Mouse (Mus musculus) heart, postnatal 14 days (tissue): Measurements from ENCODE around the gene Wdfy3. TPM values are rescaled to one million over a fixed set of nuclear protein-coding genes. Genes with fewer than 3 reads are reported as not detected.

Experiments used
- DNase-seq, 2 experiments: peaks; one replicate each; pipeline ENCODE4 v3.0.0; 2021 to 2022
- intact Hi-C: fragments of 180-260 bp; cut with DNase I; formaldehyde crosslinking; loops from one replicate; pipeline ENCODE4 v1.15.1; 2025
- total RNA-seq, 2 experiments: library from RNA; stranded (reverse); gene quantifications; 2 replicates each; pipeline ENCODE4 v1.2.3; 2021

The Wdfy3 gene
- total RNA-seq, 2 experiments from 2014 or later = 39.4 TPM

DNA sequence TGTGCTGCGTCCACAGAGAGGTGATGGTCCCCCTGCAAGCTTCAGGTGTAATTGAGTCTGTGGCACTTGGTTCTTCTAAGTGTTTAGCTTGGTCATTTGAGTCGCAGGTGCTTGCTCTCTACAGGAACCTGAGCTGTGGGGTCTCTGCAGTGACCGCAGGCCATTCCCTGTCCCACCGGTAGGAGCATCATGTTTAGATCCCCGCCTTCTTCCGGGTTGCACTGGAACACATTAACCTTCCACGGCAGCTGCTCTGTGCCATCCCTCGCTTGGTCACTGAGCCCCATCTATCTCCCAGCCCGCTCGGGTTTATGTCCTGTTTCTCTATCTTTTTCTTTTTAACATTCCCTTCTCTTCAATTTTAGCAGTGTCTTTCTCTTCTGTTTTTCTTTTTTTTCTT is 250.5 kb downstream of the Wdfy3 start:
- intact Hi-C loops = no loop called here
- no peak for DNase-seq

GRCm38 (mm10) chr5:101816822-101817221 is 252.9 kb downstream of the Wdfy3 start:
- DNase-seq = no peak
- intact Hi-C loops = no loop called here

DNA sequence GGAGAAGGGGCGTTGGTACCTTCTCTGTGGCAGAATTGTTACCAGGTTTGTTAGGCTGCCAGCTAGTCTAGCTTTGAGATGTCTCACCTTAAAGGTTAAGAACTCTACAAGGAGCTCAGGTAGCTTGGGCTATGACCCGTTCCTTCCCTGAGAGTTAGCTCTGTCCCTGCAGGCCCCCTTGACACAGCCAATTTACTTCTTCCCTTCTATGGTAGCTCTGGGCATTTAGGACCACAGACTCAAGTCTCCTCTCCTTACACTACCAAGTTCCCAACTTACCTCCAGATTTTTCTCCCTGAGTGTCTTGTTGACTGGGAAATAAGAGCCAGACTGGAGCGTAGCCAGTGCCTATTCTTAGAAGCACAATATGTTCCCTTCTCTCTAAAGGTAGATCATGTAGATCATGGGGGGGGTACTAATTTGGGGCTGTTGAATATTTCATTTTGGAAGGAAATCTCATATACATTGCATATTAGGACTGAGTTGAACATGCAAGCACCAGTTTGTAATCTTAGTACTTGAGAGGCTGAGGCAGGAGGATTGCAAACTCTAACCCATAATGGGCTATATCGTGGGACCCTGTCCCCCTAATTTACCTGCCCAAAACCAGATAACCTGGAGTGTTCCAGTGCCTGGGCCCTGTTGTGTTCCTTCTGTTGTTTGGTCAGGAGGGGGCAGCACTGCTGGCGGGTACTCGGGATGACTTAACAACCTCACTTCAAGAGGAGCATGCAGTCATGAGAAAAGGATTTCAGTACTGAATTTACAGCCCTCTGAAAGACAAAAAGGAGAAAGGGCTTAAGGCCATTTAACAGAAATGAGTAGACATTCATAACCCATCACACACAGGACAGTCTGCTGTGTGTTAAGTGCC is 258.2 kb downstream of the Wdfy3 start:
- no peak for DNase-seq
- intact Hi-C loops = no loop called here

DNA sequence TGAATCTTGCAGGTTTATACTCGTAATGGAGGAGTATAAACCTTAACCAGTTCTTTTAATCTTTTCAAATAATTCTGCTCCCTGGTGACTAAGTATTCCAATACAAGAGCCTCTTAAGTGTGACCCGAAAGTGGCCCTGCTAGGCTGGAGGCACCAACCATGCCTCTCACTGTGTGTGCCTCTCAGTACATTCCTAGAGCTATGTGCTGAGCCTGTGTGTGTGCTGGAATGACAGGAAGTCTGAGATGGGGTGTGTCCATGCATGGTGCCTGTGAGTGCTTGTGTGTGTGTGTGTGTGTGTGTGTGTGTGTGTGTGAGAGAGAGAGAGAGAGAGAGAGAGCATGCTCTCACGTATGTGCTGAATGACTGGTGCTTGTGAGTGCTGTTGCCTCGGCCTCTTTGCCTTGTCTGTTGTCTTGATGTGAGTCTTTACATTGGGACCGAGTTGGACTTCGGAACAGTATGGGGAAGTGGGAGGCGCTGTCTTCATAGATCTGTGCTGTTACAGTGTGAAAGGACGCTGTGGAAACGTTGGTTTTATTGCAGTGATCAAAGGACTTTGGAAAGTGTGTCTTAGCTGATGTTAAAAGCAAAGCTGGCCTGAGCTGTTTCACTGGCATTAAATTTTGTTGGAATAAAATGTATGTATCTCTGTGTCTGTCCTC is 267.2 kb downstream of the Wdfy3 start:
- DNase-seq = no peak
- intact Hi-C loops = no loop called here

DNA sequence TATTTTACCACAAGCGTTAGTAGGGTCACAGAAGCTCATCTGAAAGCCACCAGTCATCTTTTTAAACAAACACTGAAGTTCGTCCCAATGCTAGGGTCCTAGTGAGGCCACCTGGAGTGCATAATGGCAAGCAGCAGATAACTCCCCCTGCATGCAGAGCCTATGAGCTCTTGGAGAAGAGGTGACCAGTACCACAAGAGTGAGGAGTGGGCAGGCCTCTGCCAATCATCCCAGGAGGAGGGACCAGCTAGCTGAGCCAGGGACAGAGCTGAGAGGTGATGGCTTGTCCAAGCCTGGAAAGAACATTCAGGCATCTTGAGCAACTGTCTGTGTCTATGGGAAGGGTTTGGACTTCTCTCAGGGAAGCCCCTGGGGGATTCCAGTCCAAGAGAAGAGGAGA is 267.8 kb downstream of the Wdfy3 start:
- no peak for DNase-seq
- intact Hi-C loops = no loop called here

- intact Hi-C loops = no loop called here
- no peak for DNase-seq
Observed at GRCm38 (mm10) chr5:101792665-101793064, 277.1 kb downstream of the Wdfy3 start.

- intact Hi-C loops = no loop called here
- DNase-seq = no peak
Observed at GRCm38 (mm10) chr5:101790560-101790959, 279.2 kb downstream of the Wdfy3 start.

DNA sequence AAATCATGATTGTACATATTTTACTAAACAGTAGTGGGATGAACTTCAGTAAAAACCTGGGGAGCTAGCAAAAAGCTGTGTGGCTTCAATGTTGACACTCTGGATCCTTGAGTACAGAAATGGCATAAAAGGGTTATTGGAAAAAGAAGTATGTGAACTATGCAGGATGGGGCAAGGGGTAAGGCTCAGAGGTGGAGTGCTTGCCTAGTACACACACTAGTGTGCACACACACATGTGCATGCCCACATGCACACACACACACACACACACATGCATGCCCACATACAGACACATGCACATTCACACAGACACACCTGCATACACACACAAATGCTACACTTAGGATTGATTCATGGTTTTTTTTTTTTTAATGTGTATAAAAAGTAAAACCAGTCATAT is 280.0 kb downstream of the Wdfy3 start:
- no peak for DNase-seq
- intact Hi-C loops = no loop called here

DNA sequence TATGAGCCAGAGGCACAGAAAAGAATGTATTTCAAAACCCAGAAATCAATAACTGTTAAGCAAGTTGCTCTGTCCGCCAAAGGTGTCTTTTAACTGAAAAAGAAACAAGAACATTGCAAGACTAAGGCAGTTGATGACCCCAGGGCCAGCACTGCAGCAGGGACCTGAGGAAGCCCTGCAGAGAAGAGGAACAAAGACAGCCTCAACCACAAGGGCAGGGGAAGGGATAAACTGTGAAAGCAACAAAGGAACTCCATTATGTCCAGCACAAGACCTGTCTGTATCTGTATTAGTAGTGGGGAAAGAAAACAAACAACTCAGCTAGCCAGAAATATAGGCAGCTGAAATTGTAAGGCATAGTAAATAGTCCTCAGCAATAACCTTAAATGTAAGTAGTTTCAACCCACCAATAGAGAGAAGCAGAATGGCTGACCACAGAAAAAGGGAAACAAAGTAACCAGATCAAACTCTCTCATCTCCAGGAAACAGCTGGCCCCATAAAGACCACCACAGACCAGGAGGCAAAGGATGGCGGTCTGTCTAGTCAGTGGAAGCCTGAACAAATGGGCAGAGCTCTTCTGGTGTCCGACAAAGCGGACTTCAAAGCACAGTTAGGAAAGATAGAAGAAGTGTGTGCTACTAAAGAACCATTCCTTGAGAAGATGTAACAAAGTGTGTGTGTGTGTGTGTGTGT is 283.7 kb downstream of the Wdfy3 start:
- DNase-seq = no peak
- intact Hi-C loops = no loop called here

- no peak for DNase-seq
- intact Hi-C loops = no loop called here
Observed at GRCm38 (mm10) chr5:101784787-101785186, 284.9 kb downstream of the Wdfy3 start.

DNA sequence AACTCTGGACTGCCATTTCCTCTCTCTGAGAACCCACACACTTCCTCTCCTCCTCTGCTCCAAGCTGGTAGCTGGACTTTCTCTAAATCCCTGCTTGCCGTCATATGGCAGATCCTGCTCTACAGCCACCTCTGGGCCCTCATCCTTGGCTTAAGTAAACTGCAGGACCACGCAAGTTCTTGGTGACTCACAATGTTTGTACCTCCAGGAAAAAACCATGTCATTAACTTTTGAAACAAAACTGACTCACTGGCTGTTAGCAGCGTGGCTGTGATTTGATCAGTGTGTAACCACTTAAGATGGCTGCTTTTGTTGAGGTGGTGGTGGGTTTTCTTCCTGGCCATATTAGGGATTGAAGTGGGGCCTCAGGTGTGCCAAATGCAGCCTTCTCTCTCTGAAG is 285.4 kb downstream of the Wdfy3 start:
- DNase-seq = no peak
- intact Hi-C loops = no loop called here
